Mouse (Mus musculus) liver, embryonic 13.5 days (tissue): ENCODE results near the gene Vax2. TPM values are rescaled to one million over a fixed set of nuclear protein-coding genes. Genes with fewer than 3 reads are reported as not detected.
A peak's percentile ranks its signal among the peaks of the same experiment; 100 is the strongest.

Source experiments
- ATAC-seq: fragments of 200-750 bp; cut with Nextera tagmentation; 2 replicates; pipeline ENCODE4 v1.8.0; 2017; ENCODE audit warnings: low read depth, mild to moderate bottlenecking, moderate number of reproducible peaks, moderate library complexity
- DNase-seq: peaks from one replicate; pipeline ENCODE4 v3.0.0; 2022
- H3K27ac ChIP-seq: fragments of 300-500 bp; sonication (generic); 2 replicates; pipeline ENCODE4 v1.5.1; 2015; ENCODE audit warnings: moderate library complexity, mild to moderate bottlenecking, inconsistent platforms
- H3K27me3 ChIP-seq: fragments of 300-500 bp; sonication (generic); 2 replicates; pipeline ENCODE4 v1.6.1; 2015; ENCODE audit warnings: mild to moderate bottlenecking, inconsistent platforms
- H3K36me3 ChIP-seq: fragments of 300-500 bp; sonication (generic); 2 replicates; pipeline ENCODE4 v1.6.1; 2015; ENCODE audit warnings: mild to moderate bottlenecking, inconsistent platforms
- H3K4me1 ChIP-seq: fragments of 300-500 bp; sonication (generic); replicated peaks from 2 replicates; pipeline ENCODE4 v1.6.1; 2015; ENCODE audit warnings: inconsistent platforms
- H3K4me2 ChIP-seq: fragments of 300-500 bp; sonication (generic); 2 replicates; pipeline ENCODE4 v1.6.1; 2015; ENCODE audit warnings: inconsistent platforms, mild to moderate bottlenecking, moderate library complexity
- H3K4me3 ChIP-seq: fragments of 300-500 bp; sonication (generic); replicated peaks from 2 replicates; pipeline ENCODE4 v1.5.1; 2015; ENCODE audit warnings: mild to moderate bottlenecking, inconsistent platforms
- H3K9ac ChIP-seq: fragments of 300-500 bp; sonication (generic); 2 replicates; pipeline ENCODE4 v1.6.1; 2015; ENCODE audit warnings: mild to moderate bottlenecking, inconsistent platforms
- H3K9me3 ChIP-seq: fragments of 300-500 bp; sonication (generic); replicated peaks from 2 replicates; pipeline ENCODE4 v1.6.1; 2016; ENCODE audit warnings: inconsistent platforms
- WGBS: fragments of 180-500 bp; shearing (Covaris S2); methylation state at CpG from one replicate; pipeline ENCODE4 v1.1.7; 2015; ENCODE audit not compliant: insufficient replicate concordance; 5-methylcytosine and 5-hydroxymethylcytosine counted together
- polyA plus RNA-seq: library from polyadenylated mRNA; unstranded; fragments of >200 nt; fragmentation: Nextera tagmentation; extraction: Ambion mirVana; gene quantifications from 2 replicates; pipeline ENCODE4 v1.2.1, GENCODE M21; 2015

Gene Vax2
- polyA plus RNA-seq, 1 experiment from 2014 or later, result not detected

- Histone ChIP-seq H3K36me3 (no peaks in the 10 kb centered on the region), H3K9ac (no peak overlapping the region), H3K4me1 (peaks cover 12% of the 10 kb centered on the region), H3K27ac (no peak overlapping the region), H3K4me3 (no peak overlapping the region), H3K27me3 (peaks cover 100% of the 10 kb centered on the region), H3K9me3 (no peaks in the 10 kb centered on the region), H3K4me2 (no peak overlapping the region)
- 5% methylated on average over 12 of the region's 12 CpGs for WGBS
- DNase-seq, result no peak
- ATAC-seq, result no peak
Measured at GRCm38 (mm10) chr6:83713271-83714136, 2.4 kb downstream of the Vax2 start.

GRCm38 (mm10) chr6:83714221-83715123 lies 3.4 kb downstream of the Vax2 start:
- no peak overlapping the region for H3K9ac ChIP-seq

DNA sequence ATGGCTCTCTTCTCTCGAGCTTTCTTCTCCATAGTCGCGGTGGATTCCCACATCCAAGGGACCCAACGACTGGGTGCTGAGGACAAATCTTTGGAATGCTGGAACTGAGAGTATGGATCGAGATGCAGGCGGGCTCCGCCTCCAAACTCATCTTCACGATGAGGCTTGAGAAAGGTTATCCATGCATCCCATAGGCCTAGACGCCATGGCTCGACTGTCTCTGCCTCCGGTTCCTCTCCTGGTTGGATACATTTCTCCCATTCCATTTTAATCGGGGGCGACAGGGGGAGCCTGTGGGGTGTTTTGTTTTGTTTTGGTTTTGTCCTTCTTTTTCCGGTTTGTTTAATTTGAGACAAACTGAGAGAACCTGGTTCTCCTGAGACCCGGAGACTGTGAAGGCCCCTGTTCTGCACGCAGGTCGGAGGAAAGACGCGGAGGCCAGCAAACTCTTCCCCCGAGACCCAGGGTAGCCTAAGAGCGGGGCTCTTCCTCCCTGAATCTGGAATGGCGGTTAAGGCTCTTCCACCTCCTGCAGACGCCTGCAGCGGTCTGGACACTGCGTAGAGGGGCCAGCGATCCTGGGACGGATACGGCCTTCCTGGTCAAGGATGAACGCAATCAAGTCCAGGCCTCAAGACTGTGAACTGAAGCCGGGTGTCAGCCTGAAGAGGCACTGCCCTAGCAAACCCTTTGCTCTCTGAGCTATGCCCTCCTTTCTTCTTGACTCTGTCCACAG lies 4.6 kb downstream of the Vax2 start:
- ATAC-seq (no peak), DNase-seq (no peak)
- WGBS, result 5% methylated on average over 30 of the region's 30 CpGs

More at GRCm38 (mm10) chr6:83714221-83715123, 3.4 kb downstream of the Vax2 start:
- ATAC-seq (no peak), DNase-seq (no peak)
- H3K4me2 ChIP-seq, result no peak overlapping the region
- H3K27ac ChIP-seq, result no peak overlapping the region
- no peaks in the 10 kb centered on the region for H3K9me3 ChIP-seq
- no peak overlapping the region for H3K4me3 ChIP-seq
- 2% methylated on average over 34 of the region's 34 CpGs for WGBS
- H3K4me1 ChIP-seq, result peaks cover 12% of the 10 kb centered on the region
- H3K27me3 ChIP-seq, result peaks cover 99% of the 10 kb centered on the region
- no peaks in the 10 kb centered on the region for H3K36me3 ChIP-seq

DNA sequence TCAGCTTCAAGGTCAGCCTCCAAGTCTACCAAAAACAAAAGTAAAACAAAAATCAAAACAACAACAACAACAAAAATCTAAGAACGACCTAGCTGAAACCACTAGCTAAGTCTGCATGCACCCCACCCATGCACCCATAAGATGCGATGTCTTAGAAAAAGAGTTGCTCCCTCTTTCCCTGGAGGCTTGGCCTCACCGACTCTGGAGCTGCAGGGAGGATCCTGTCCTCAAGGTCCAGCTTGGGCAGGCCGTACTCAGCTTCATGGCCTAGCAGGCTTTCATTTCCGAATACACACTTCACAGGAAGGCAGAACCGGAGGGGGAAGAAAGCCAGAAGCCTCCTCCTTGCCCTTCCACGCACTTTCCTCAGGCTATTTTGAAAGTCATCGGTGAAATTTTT lies 6.0 kb downstream of the Vax2 start:
- Histone ChIP-seq H3K27ac (no peak overlapping the region), H3K4me2 (no peak overlapping the region), H3K9ac (no peak overlapping the region), H3K36me3 (no peaks in the 10 kb centered on the region), H3K27me3 (peaks cover 99% of the 10 kb centered on the region), H3K4me3 (no peak overlapping the region), H3K9me3 (no peaks in the 10 kb centered on the region), H3K4me1 (no peaks in the 10 kb centered on the region)
- ATAC-seq, result no peak
- DNase-seq, result no peak
- WGBS, result 5% methylated on average over 8 of the region's 8 CpGs

More for the DNA sequence above, 4.6 kb downstream of the Vax2 start:
- Histone ChIP-seq H3K4me1 (peaks cover 9% of the 10 kb centered on the region), H3K9me3 (no peaks in the 10 kb centered on the region), H3K27ac (no peak overlapping the region), H3K9ac (no peak overlapping the region), H3K36me3 (no peaks in the 10 kb centered on the region), H3K27me3 (peaks cover 99% of the 10 kb centered on the region), H3K4me2 (no peak overlapping the region), H3K4me3 (no peak overlapping the region)

GRCm38 (mm10) chr6:83722526-83722925 lies 11.5 kb downstream of the Vax2 start:
- Histone ChIP-seq H3K4me2 (no peak overlapping the region), H3K4me3 (no peak overlapping the region), H3K36me3 (no peaks in the 10 kb centered on the region), H3K27ac (no peak overlapping the region), H3K9ac (no peak overlapping the region), H3K4me1 (no peaks in the 10 kb centered on the region), H3K27me3 (peaks cover 69% of the 10 kb centered on the region), H3K9me3 (no peaks in the 10 kb centered on the region)
- DNase-seq, result no peak
- 15% methylated on average over 6 of the region's 6 CpGs for WGBS
- no peak for ATAC-seq

GRCm38 (mm10) chr6:83727178-83727577 lies 16.1 kb downstream of the Vax2 start:
- no peak overlapping the region for H3K4me3 ChIP-seq
- H3K27ac ChIP-seq, result no peak overlapping the region
- ATAC-seq (no peak), DNase-seq (no peak)
- WGBS, result 26% methylated on average over 4 of the region's 4 CpGs
- H3K9ac ChIP-seq, result no peak overlapping the region
- H3K27me3 ChIP-seq, result peaks cover 36% of the 10 kb centered on the region
- no peaks in the 10 kb centered on the region for H3K4me1 ChIP-seq
- H3K9me3 ChIP-seq, result no peaks in the 10 kb centered on the region
- H3K4me2 ChIP-seq, result no peak overlapping the region
- H3K36me3 ChIP-seq, result no peaks in the 10 kb centered on the region

DNA sequence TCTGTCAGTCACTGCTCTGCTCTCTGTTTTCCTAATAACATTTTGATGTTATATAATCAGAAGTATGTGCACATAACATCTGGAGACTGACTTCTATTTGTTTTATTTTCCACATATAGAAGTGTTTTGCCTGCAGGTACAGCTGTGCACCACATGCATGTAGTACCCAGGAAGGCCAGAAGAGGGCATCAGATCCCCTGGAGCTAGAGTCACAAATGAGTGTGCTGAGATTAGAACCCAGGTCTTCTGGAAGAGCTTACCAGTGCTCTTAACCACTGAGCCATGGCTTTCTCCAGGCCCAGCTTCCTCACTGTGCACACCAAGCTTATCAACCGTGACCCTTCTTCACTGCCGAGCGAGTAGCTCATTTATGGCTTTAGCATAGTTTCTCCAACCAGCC lies 17.4 kb downstream of the Vax2 start:
- H3K4me3 ChIP-seq, result no peak overlapping the region
- no peak overlapping the region for H3K9ac ChIP-seq
- WGBS, result 76% methylated on average over 3 of the region's 3 CpGs
- no peaks in the 10 kb centered on the region for H3K4me1 ChIP-seq
- H3K9me3 ChIP-seq, result no peaks in the 10 kb centered on the region
- H3K4me2 ChIP-seq, result no peak overlapping the region
- H3K27me3 ChIP-seq, result peaks cover 25% of the 10 kb centered on the region
- peak; percentile 18 for DNase-seq
- no peaks in the 10 kb centered on the region for H3K36me3 ChIP-seq
- no peak for ATAC-seq
- H3K27ac ChIP-seq, result no peak overlapping the region

DNA sequence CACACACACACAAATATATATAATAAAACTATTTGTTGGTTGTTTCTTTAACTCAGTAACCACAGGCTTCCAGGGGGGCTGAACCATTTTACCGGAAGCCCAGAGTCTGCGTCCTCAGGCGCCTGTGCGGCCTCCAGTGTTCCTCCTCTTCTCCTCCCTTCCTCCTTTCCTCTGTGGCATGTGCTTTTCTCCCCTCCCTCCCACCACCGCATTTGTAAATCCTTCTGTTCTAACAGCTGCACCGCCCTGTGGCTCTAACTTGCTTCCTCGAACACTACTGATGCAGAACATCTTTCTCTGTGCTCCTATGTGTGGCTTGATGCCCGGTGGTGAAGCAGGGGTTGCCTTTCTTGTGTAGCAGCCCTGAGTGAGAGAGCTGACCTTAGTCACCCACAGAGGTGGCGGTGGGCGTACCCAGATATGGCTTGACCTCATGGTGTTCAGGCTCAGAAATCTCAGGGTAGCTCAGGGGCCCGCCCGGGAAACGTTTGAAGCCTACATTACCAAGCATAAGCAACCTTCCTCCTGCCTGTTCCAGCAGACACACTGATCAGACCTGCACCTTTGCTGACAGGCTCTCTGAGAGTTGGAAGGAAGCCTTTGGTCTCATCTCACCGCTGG lies 18.4 kb downstream of the Vax2 start:
- H3K27me3 ChIP-seq, result peaks cover 23% of the 10 kb centered on the region; the same call in 1 of the 2 replicates
- no peak for ATAC-seq

DNA sequence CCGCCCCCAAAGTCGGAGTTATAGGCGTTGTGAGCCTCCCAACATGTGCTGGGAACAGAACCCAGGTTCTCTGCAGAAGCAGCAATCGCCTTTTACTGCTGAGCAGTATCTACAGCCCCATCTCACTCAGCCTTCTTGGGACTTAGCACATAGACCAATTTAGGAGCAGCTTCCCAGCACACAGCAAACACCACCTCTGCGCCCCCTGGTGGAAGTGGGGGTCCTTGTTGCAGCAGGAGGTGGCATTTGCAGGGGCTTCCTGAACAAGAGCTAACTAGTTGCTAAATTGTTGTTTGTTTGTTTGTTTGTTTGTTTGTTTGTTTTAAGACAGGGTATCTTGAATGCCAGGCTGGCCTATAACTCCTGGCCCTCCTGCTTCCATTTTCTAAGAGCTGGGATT lies 20.1 kb downstream of the Vax2 start:
- Histone ChIP-seq H3K27me3 (0 out of 2 replicates have a peak, but pooled peaks cover 18% of the 10 kb centered on the region), H3K9me3 (no peaks in the 10 kb centered on the region), H3K4me2 (no peak overlapping the region), H3K27ac (no peak overlapping the region), H3K9ac (no peak overlapping the region), H3K4me3 (no peak overlapping the region), H3K36me3 (no peaks in the 10 kb centered on the region), H3K4me1 (no peaks in the 10 kb centered on the region)
- ATAC-seq, result no peak
- WGBS, result 16% methylated on average over 5 of the region's 5 CpGs
- DNase-seq, result peak; percentile 28

More for the DNA sequence above, 18.4 kb downstream of the Vax2 start:
- H3K9me3 ChIP-seq, result no peaks in the 10 kb centered on the region
- H3K4me3 ChIP-seq, result no peak overlapping the region
- no peak overlapping the region for H3K4me2 ChIP-seq
- 49% methylated on average over 14 of the region's 14 CpGs for WGBS
- no peak for DNase-seq
- no peak overlapping the region for H3K9ac ChIP-seq
- no peaks in the 10 kb centered on the region for H3K4me1 ChIP-seq
- H3K36me3 ChIP-seq, result no peaks in the 10 kb centered on the region
- no peak overlapping the region for H3K27ac ChIP-seq

DNA sequence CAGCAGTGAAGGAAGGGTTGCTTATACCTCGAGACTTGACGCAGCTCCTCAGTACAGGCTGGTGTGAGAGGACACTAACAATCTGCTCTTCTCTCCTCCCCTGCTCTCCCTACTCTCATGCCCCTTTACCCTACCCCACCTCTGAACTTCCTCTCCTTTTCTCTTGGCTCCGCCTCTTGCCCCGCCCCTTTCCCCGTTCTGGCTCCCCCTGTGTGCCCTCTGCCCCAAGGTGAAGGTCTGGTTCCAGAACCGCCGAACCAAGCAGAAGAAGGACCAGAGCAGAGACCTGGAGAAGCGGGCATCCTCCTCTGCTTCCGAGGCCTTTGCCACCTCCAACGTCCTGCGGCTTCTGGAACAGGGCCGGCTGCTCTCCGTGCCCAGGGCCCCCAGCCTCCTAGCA lies 26.2 kb downstream of the Vax2 start:
- Histone ChIP-seq H3K9ac (no peak overlapping the region), H3K27ac (no peak overlapping the region), H3K4me2 (no peak overlapping the region), H3K4me1 (no peaks in the 10 kb centered on the region), H3K27me3 (0 out of 2 replicates have a peak, but pooled peaks cover 8% of the 10 kb centered on the region), H3K36me3 (no peaks in the 10 kb centered on the region), H3K9me3 (no peaks in the 10 kb centered on the region), H3K4me3 (no peak overlapping the region)
- 26% methylated on average over 13 of the region's 13 CpGs for WGBS
- DNase-seq (no peak), ATAC-seq (no peak)
